Mouse (Mus musculus) brain, embryonic 14.5 days (tissue): ENCODE data around the gene Slco3a1.

Source experiments
- CTCF ChIP-seq: fragments of 200-500 bp; IDR thresholded peaks from 2 replicates; pipeline ENCODE4 v1.5.1; 2012; ENCODE audit warnings: inconsistent platforms, mild to moderate bottlenecking, moderate library complexity, borderline replicate concordance; ENCODE audit not compliant: insufficient read depth, insufficient read length; ENCODE audit errors: extremely low read depth
- POLR2A ChIP-seq: fragments of 200-500 bp; IDR thresholded peaks from 2 replicates; pipeline ENCODE4 v1.6.1; 2012; ENCODE audit warnings: mild to moderate bottlenecking, inconsistent platforms, borderline replicate concordance; ENCODE audit not compliant: poor library complexity, insufficient read depth, insufficient read length, severe bottlenecking; ENCODE audit errors: extremely low read depth

GRCm38 (mm10) chr7:74483294-74484023 lies 71.1 kb downstream of the Slco3a1 start:
- TF ChIP-seq CTCF (no peak), POLR2A (no peak)
